In genomic region chr2:112491629-112492028, GRCm38 (mm10) we compare ENCODE assay signal across 13 mouse cellular contexts. TPM values are rescaled to one million over a fixed set of nuclear protein-coding genes. Genes with fewer than 3 reads are reported as not detected.
DNase-seq lines count a peak whose midpoint lies in the region; ATAC-seq lines count a peak whose summit lies in the region.
"Had no signal": no experiment of that assay in that cellular context is flagged by ENCODE, and none has a peak within 500 bp of the region (broad histone marks: within the 10 kb centered on the region; RNA-seq: fewer than 3 reads in every experiment).

No protein-coding gene starts in this region.

- peak; percentile 75 for DNase-seq in midbrain, embryonic 11.5 days (ENCODE audit: low spot score, missing footprints)
- no peak for DNase-seq in yolk sac, embryonic 10.5 days (ENCODE audit: low spot score)
- DNase-seq: cerebellum, adult 11 months; heart, adult 11 months; lung, postnatal 10 days had no signal

- 69% methylated on average over 5 of the region's 5 CpGs for WGBS in hindbrain, embryonic 16.5 days
- WGBS in hindbrain, embryonic 13.5 days = 64% methylated on average over 5 of the region's 5 CpGs
- whole genome bisulfite sequencing in midbrain, embryonic 11.5 days = 75% methylated on average over 5 of the region's 5 CpGs
- 78% methylated on average over 5 of the region's 5 CpGs for WGBS in midbrain, embryonic 15.5 days
- WGBS in limb, embryonic 13.5 days = 77% methylated on average over 5 of the region's 5 CpGs
- 54% methylated on average over 5 of the region's 5 CpGs for WGBS in stomach, embryonic 15.5 days

- peak overlapping the region; percentile 89; the same call in 1 of the 2 replicates for H3K4me2 ChIP-seq in hindbrain, embryonic 16.5 days (ENCODE audit: low read length)
- no peak overlapping the region for H3K4me2 ChIP-seq in hindbrain, embryonic 13.5 days
- no peak overlapping the region for H3K4me2 ChIP-seq in midbrain, embryonic 11.5 days
- H3K4me2 ChIP-seq in midbrain, embryonic 15.5 days = no peak overlapping the region
- peak overlapping the region; percentile 68; the same call in 1 of the 2 replicates for H3K4me2 ChIP-seq in limb, embryonic 13.5 days (replicated peaks)
- H3K4me2 ChIP-seq in stomach, embryonic 15.5 days = 0 out of 2 replicates have a peak overlapping the region, but pooled peaks have one; percentile 68

- peaks cover 11% of the 10 kb centered on the region for H3K4me1 ChIP-seq in hindbrain, embryonic 16.5 days (ENCODE audit: control insufficient read depth, insufficient read depth, low read depth, low read length)
- peaks cover 12% of the 10 kb centered on the region for H3K4me1 ChIP-seq in hindbrain, embryonic 13.5 days (replicated peaks)
- H3K4me1 ChIP-seq in midbrain, embryonic 11.5 days (ENCODE audit: control insufficient read depth, insufficient read depth, low read length) = peaks cover 5% of the 10 kb centered on the region
- H3K4me1 ChIP-seq in midbrain, embryonic 15.5 days = peaks cover 12% of the 10 kb centered on the region
- peaks cover 13% of the 10 kb centered on the region for H3K4me1 ChIP-seq in limb, embryonic 13.5 days
- H3K4me1 ChIP-seq in stomach, embryonic 15.5 days = no peaks in the 10 kb centered on the region

- no peaks in the 10 kb centered on the region for H3K9me3 ChIP-seq in hindbrain, embryonic 16.5 days (ENCODE audit: control insufficient read depth, low read length)
- H3K9me3 ChIP-seq in hindbrain, embryonic 13.5 days = no peaks in the 10 kb centered on the region
- H3K9me3 ChIP-seq in midbrain, embryonic 11.5 days (ENCODE audit: control insufficient read depth, low read length) = no peaks in the 10 kb centered on the region
- no peaks in the 10 kb centered on the region for H3K9me3 ChIP-seq in midbrain, embryonic 15.5 days
- no peaks in the 10 kb centered on the region for H3K9me3 ChIP-seq in limb, embryonic 13.5 days
- no peaks in the 10 kb centered on the region for H3K9me3 ChIP-seq in stomach, embryonic 15.5 days

- no peak for ATAC-seq in hindbrain, embryonic 16.5 days
- no peak for ATAC-seq in hindbrain, embryonic 13.5 days (ENCODE audit: low FRiP score)
- ATAC-seq in midbrain, embryonic 11.5 days (ENCODE audit: low FRiP score) = no peak
- ATAC-seq in midbrain, embryonic 15.5 days (replicated peaks) = no peak
- no peak for ATAC-seq in limb, embryonic 13.5 days (ENCODE audit: low FRiP score, low read depth)
- no peak for ATAC-seq in stomach, embryonic 15.5 days (ENCODE audit: insufficient read depth, low FRiP score, low read depth)

- no peaks in the 10 kb centered on the region for H3K36me3 ChIP-seq in hindbrain, embryonic 16.5 days (ENCODE audit: control insufficient read depth, insufficient read depth, low read length)
- H3K36me3 ChIP-seq in hindbrain, embryonic 13.5 days = no peaks in the 10 kb centered on the region
- H3K36me3 ChIP-seq in midbrain, embryonic 11.5 days (ENCODE audit: control insufficient read depth, insufficient read depth, low read length) = no peaks in the 10 kb centered on the region
- no peaks in the 10 kb centered on the region for H3K36me3 ChIP-seq in midbrain, embryonic 15.5 days (replicated peaks)
- H3K36me3 ChIP-seq in limb, embryonic 13.5 days = no peaks in the 10 kb centered on the region
- no peaks in the 10 kb centered on the region for H3K36me3 ChIP-seq in stomach, embryonic 15.5 days

- H3K4me3 ChIP-seq in hindbrain, embryonic 16.5 days (ENCODE audit: low read length) = no peak overlapping the region
- no peak overlapping the region for H3K4me3 ChIP-seq in hindbrain, embryonic 13.5 days
- H3K4me3 ChIP-seq in midbrain, embryonic 11.5 days (ENCODE audit: low read depth, low read length) = no peak overlapping the region
- no peak overlapping the region for H3K4me3 ChIP-seq in midbrain, embryonic 15.5 days
- H3K4me3 ChIP-seq in limb, embryonic 13.5 days = no peak overlapping the region
- H3K4me3 ChIP-seq in stomach, embryonic 15.5 days (replicated peaks) = no peak overlapping the region

- no peak overlapping the region for H3K27ac ChIP-seq in hindbrain, embryonic 16.5 days (ENCODE audit: low read depth, low read length)
- no peak overlapping the region for H3K27ac ChIP-seq in hindbrain, embryonic 13.5 days
- H3K27ac ChIP-seq in midbrain, embryonic 11.5 days (ENCODE audit: low read depth, low read length) = no peak overlapping the region
- no peak overlapping the region for H3K27ac ChIP-seq in midbrain, embryonic 15.5 days
- no peak overlapping the region for H3K27ac ChIP-seq in limb, embryonic 13.5 days
- H3K27ac ChIP-seq in stomach, embryonic 15.5 days = no peak overlapping the region

- no peak overlapping the region for H3K9ac ChIP-seq in hindbrain, embryonic 16.5 days (ENCODE audit: low read depth, low read length)
- no peak overlapping the region for H3K9ac ChIP-seq in hindbrain, embryonic 13.5 days
- no peak overlapping the region; the same call in 1 of the 2 replicates for H3K9ac ChIP-seq in midbrain, embryonic 11.5 days (ENCODE audit: low read length)
- H3K9ac ChIP-seq in midbrain, embryonic 15.5 days = no peak overlapping the region
- H3K9ac ChIP-seq in limb, embryonic 13.5 days = no peak overlapping the region
- no peak overlapping the region for H3K9ac ChIP-seq in stomach, embryonic 15.5 days

- no peaks in the 10 kb centered on the region for H3K27me3 ChIP-seq in hindbrain, embryonic 16.5 days (replicated peaks; ENCODE audit: control insufficient read depth, insufficient read depth, low read length)
- no peaks in the 10 kb centered on the region for H3K27me3 ChIP-seq in hindbrain, embryonic 13.5 days
- H3K27me3 ChIP-seq in midbrain, embryonic 11.5 days (ENCODE audit: control insufficient read depth, insufficient read depth, low read length) = no peaks in the 10 kb centered on the region
- H3K27me3 ChIP-seq in midbrain, embryonic 15.5 days (replicated peaks) = no peaks in the 10 kb centered on the region
- H3K27me3 ChIP-seq in limb, embryonic 13.5 days = no peaks in the 10 kb centered on the region
- H3K27me3 ChIP-seq in stomach, embryonic 15.5 days (replicated peaks) = no peaks in the 10 kb centered on the region

RNA-seq across cellular contexts. Expression of gene Aven, which starts 1.1 kb away (rescaled TPM):
- 2.2 and 4.2 TPM in 2 replicates for polyA plus RNA-seq in hindbrain, embryonic 16.5 days (2015; fragmentation: Nextera tagmentation; extraction: Ambion mirVana)
- 3.1 and 4.4 TPM in 2 replicates for polyA plus RNA-seq in hindbrain, embryonic 13.5 days (2015; fragmentation: Nextera tagmentation; extraction: Ambion mirVana)
- 6.7 and 6.9 TPM in 2 replicates for polyA plus RNA-seq in midbrain, embryonic 11.5 days (2014; fragmentation: Nextera tagmentation; extraction: Ambion mirVana)
- polyA plus RNA-seq in midbrain, embryonic 15.5 days (2015; fragmentation: Nextera tagmentation; extraction: Ambion mirVana) = 2.4 and 4.5 TPM in 2 replicates
- 6.1 and 6.8 TPM in 2 replicates for polyA plus RNA-seq in limb, embryonic 13.5 days (2015; fragmentation: Nextera tagmentation; extraction: Ambion mirVana)
- polyA plus RNA-seq in stomach, embryonic 15.5 days (2015; fragmentation: Nextera tagmentation; extraction: Ambion mirVana) = 8.0 and 8.1 TPM in 2 replicates

RNA-seq across cellular contexts. Expression of gene Chrm5, which starts 11.1 kb away (rescaled TPM):
- 0.89 and 1.2 TPM in 2 replicates for polyA plus RNA-seq in hindbrain, embryonic 16.5 days (2015; fragmentation: Nextera tagmentation; extraction: Ambion mirVana)
- 0.48 and 0.68 TPM in 2 replicates for polyA plus RNA-seq in hindbrain, embryonic 13.5 days (2015; fragmentation: Nextera tagmentation; extraction: Ambion mirVana)
- not detected in 2 replicates for polyA plus RNA-seq in midbrain, embryonic 11.5 days (2014; fragmentation: Nextera tagmentation; extraction: Ambion mirVana)
- 1.2 and 2.0 TPM in 2 replicates for polyA plus RNA-seq in midbrain, embryonic 15.5 days (2015; fragmentation: Nextera tagmentation; extraction: Ambion mirVana)
- not detected in 2 replicates for polyA plus RNA-seq in limb, embryonic 13.5 days (2015; fragmentation: Nextera tagmentation; extraction: Ambion mirVana)
- not detected in 2 replicates for polyA plus RNA-seq in stomach, embryonic 15.5 days (2015; fragmentation: Nextera tagmentation; extraction: Ambion mirVana)
- polyA plus RNA-seq: kidney, adult 2 months; small intestine, adult 2 months; testis, adult 2 months had no signal

RNA-seq across cellular contexts. Expression of gene Emc7, which starts 36.8 kb away (rescaled TPM):
- 25.1 and 26.4 TPM in 2 replicates for polyA plus RNA-seq in hindbrain, embryonic 16.5 days (2015; fragmentation: Nextera tagmentation; extraction: Ambion mirVana)
- 18.4 and 19.2 TPM in 2 replicates for polyA plus RNA-seq in hindbrain, embryonic 13.5 days (2015; fragmentation: Nextera tagmentation; extraction: Ambion mirVana)
- polyA plus RNA-seq in midbrain, embryonic 11.5 days (2014; fragmentation: Nextera tagmentation; extraction: Ambion mirVana) = 11.2 and 12.0 TPM in 2 replicates
- polyA plus RNA-seq in midbrain, embryonic 15.5 days (2015; fragmentation: Nextera tagmentation; extraction: Ambion mirVana) = 18.6 and 19.6 TPM in 2 replicates
- polyA plus RNA-seq in limb, embryonic 13.5 days (2015; fragmentation: Nextera tagmentation; extraction: Ambion mirVana) = 15.5 and 17.0 TPM in 2 replicates
- polyA plus RNA-seq in stomach, embryonic 15.5 days (2015; fragmentation: Nextera tagmentation; extraction: Ambion mirVana) = 21.5 and 22.2 TPM in 2 replicates

Comparison
In these comparisons a context has a peak if more than half of its experiments do, and no peak if none do; other contexts are left out.
1. H3K4me2 ChIP-seq: peak in hindbrain, embryonic 16.5 days (single experiment), limb, embryonic 13.5 days (single experiment) and stomach, embryonic 15.5 days (single experiment); none in hindbrain, embryonic 13.5 days (single experiment), midbrain, embryonic 11.5 days (single experiment) and midbrain, embryonic 15.5 days (single experiment).